Mouse (Mus musculus) midbrain, embryonic 10.5 days (tissue): ENCODE measurements around the gene Notch1. TPM values are rescaled to one million over a fixed set of nuclear protein-coding genes. Genes with fewer than 3 reads are reported as not detected.

ENCODE experiments used
- DNase-seq: peaks from one replicate; pipeline ENCODE4 v3.0.0-alpha.2; 2017; ENCODE audit warnings: low spot score
- H3K27ac ChIP-seq: fragments of 300-500 bp; sonication (generic); replicated peaks from 2 replicates; pipeline ENCODE4 v1.5.1; 2016; ENCODE audit warnings: mild to moderate bottlenecking
- H3K27me3 ChIP-seq: fragments of 300-500 bp; sonication (generic); 2 replicates; pipeline ENCODE4 v1.6.1; 2016; ENCODE audit warnings: low read depth, mild to moderate bottlenecking; ENCODE audit not compliant: poor library complexity, severe bottlenecking
- H3K36me3 ChIP-seq: fragments of 300-500 bp; sonication (generic); 2 replicates; pipeline ENCODE4 v1.6.1; 2016; ENCODE audit warnings: mild to moderate bottlenecking, moderate library complexity
- H3K4me1 ChIP-seq: fragments of 300-500 bp; sonication (generic); 2 replicates; pipeline ENCODE4 v1.6.1; 2016
- H3K4me3 ChIP-seq: fragments of 300-500 bp; sonication (generic); 2 replicates; pipeline ENCODE4 v1.5.1; 2016; ENCODE audit warnings: mild to moderate bottlenecking, moderate library complexity
- H3K9me3 ChIP-seq: fragments of 300-500 bp; sonication (generic); replicated peaks from 2 replicates; pipeline ENCODE4 v1.6.1; 2016; ENCODE audit warnings: mild to moderate bottlenecking
- WGBS: fragments of 180-500 bp; shearing (Covaris S2); methylation state at CpG from one replicate; pipeline ENCODE4 v1.1.7; 2016; 5-methylcytosine and 5-hydroxymethylcytosine counted together
- polyA plus RNA-seq: library from polyadenylated mRNA; unstranded; fragments of >200 nt; fragmentation: Nextera tagmentation; extraction: Ambion mirVana; gene quantifications from 2 replicates; pipeline ENCODE4 v1.2.1, GENCODE M21; 2016

Notch1 gene
- polyA plus RNA-seq, 1 experiment from 2014 or later = 30.1 TPM

DNA sequence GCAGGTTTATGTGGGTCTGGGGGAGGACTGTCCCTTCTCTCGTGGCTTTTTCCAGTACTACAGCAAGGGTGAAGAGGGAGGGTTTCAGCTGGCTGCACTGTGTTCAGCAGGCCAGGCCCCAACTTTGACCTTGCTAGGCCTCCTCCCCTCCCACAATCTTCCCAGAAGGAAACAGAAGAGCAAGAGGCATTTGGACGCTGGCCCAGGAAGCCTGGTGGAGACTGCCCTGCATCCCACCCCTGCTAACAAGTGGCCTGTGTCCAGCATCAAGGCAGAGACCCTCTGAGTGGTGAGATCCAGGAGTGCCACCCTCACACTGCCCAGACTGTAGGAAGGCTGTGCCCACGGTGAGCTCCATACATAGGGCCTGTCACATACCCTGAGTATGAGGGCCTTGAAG lies 27.8 kb upstream of the Notch1 start:
- 70% methylated on average over 3 of the region's 3 CpGs for WGBS
- H3K27ac ChIP-seq = peak overlapping the region; percentile 33
- no peak for DNase-seq
- H3K4me1 ChIP-seq = peaks cover 50% of the 10 kb centered on the region
- H3K9me3 ChIP-seq = no peaks in the 10 kb centered on the region
- no peaks in the 10 kb centered on the region; the same call in 1 of the 2 replicates for H3K27me3 ChIP-seq
- no peaks in the 10 kb centered on the region for H3K36me3 ChIP-seq
- H3K4me3 ChIP-seq = no peak overlapping the region

DNA sequence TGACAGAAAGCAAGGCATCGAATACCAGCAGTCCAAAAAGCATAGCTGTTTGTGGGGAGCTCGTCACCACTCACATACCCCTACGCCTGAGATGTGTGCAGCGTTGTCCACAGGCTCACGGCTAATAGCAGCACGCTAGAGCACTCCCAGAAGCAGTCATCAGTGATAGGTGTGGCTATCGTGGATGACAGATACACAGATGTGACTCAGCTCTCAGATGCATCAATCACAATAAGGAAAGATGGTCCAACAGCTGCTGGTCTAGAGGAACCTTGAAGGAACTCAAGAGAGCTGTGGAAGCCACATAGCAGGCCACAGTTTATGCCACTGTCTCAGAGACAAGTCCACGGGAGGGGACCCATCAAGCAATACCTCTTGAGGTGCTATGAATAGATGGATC lies 27.3 kb upstream of the Notch1 start:
- peaks cover 54% of the 10 kb centered on the region for H3K4me1 ChIP-seq
- H3K9me3 ChIP-seq = no peaks in the 10 kb centered on the region
- no peak for DNase-seq
- H3K36me3 ChIP-seq = no peaks in the 10 kb centered on the region
- H3K27me3 ChIP-seq = no peaks in the 10 kb centered on the region; the same call in 1 of the 2 replicates
- no peak overlapping the region for H3K27ac ChIP-seq
- WGBS = 95% methylated on average over 8 of the region's 8 CpGs
- H3K4me3 ChIP-seq = no peak overlapping the region

DNA sequence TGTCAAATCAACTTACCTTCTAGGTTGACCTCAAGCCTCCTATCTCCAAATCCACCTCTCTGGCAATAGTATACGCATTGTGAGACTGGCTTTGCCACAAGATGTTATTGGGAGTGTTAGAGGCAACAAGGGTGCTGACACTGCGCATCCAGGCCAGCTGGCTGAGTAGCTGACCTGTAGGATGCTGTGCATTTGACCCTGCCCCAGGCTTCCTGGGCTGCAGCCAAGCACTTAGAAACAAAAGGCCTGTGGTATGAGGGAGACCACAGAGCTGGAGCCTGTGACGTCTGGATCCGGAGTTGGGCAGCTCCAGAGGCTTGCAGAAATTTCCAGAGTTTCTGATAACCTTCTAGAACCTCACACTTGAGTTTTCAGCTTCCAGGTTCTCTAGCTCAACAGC lies 26.7 kb upstream of the Notch1 start:
- peaks cover 60% of the 10 kb centered on the region for H3K4me1 ChIP-seq
- no peaks in the 10 kb centered on the region for H3K36me3 ChIP-seq
- no peak overlapping the region for H3K4me3 ChIP-seq

DNA sequence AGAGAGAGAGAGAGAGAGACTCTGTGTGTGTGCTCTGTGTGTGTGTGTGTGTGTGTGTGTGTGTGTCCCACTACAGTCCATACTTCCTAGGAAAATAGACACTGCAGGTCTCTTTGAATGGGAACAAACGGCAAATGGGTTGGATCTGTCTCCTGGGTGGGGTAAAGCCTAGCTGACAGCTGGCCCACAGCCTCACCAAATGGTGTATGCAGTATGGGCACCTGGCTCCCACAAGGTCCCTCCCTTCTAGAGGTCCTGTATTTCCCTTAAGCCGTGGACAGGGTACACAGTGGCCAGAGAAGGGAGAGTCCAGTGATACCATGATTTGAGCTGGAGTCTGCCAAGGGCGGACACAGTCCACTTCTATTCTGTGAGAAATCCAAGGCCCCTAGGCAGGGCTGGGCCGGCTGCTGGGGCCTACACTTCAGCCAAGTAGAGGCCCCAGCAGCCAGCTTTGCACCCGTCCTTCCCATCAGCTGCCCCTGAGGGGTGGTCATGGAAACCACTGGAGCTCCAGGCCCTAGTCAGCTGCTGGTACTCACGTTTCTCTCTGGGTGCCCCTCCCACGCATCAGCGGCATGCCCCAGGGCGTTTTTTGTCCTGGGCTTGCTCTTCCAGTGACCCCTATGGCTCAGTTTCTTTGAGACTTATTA lies 24.9 kb upstream of the Notch1 start:
- no peaks in the 10 kb centered on the region for H3K9me3 ChIP-seq
- WGBS = 41% methylated on average over 9 of the region's 9 CpGs
- no peaks in the 10 kb centered on the region for H3K36me3 ChIP-seq
- peaks cover 56% of the 10 kb centered on the region for H3K4me1 ChIP-seq
- H3K27ac ChIP-seq = peak overlapping the region; percentile 77
- H3K27me3 ChIP-seq = no peaks in the 10 kb centered on the region; the same call in 1 of the 2 replicates
- H3K4me3 ChIP-seq = no peak overlapping the region
- no peak for DNase-seq

More for the DNA sequence above, 26.7 kb upstream of the Notch1 start:
- no peak for DNase-seq
- Histone ChIP-seq H3K9me3 (no peaks in the 10 kb centered on the region), H3K27ac (no peak overlapping the region), H3K27me3 (no peaks in the 10 kb centered on the region; the same call in 1 of the 2 replicates)
- WGBS = 86% methylated on average over 4 of the region's 4 CpGs

DNA sequence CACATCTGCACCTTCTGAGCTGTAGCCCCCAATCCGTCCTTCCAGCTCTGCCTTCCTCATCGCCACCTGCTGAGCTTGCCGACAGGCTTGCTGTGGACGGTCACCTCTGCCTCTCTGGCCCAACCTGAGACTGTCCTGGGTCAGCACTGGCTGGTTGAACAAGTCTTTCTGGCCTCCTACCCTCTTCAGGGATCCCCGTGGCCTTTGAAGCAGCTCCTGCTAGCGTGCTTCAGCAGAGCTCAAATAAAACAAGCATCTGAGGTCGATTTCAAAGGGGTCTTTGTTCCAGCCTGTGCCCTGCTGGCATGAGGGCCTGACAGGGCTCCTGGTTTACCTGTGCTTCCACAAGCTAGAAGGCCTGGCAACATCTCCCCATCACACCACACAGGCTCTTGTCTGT lies 24.3 kb upstream of the Notch1 start:
- DNase-seq = no peak
- Histone ChIP-seq H3K27me3 (no peaks in the 10 kb centered on the region; the same call in 1 of the 2 replicates), H3K4me3 (no peak overlapping the region), H3K27ac (peak overlapping the region; percentile 74), H3K4me1 (peaks cover 59% of the 10 kb centered on the region), H3K36me3 (no peaks in the 10 kb centered on the region), H3K9me3 (no peaks in the 10 kb centered on the region)
- 27% methylated on average over 7 of the region's 7 CpGs for WGBS

DNA sequence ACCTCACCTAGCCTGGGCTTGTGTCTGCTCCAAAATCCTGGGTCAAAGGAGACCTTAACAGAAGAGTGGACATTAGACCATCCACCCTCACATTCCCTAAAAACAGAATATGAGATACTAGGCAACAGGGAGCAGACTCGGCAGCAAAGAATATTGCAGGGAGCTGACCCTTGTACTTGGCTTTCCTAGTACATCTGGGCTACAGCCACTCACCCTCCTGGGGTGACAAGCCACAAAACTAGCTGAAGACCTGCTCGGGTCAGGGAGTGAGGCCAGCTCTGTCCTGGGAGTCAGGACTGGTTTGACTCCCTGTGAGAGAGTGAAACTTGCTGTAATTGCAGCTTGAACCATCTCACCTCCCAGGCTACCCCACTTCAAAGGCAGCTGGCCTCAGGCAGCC lies 23.1 kb upstream of the Notch1 start:
- no peaks in the 10 kb centered on the region for H3K9me3 ChIP-seq

DNA sequence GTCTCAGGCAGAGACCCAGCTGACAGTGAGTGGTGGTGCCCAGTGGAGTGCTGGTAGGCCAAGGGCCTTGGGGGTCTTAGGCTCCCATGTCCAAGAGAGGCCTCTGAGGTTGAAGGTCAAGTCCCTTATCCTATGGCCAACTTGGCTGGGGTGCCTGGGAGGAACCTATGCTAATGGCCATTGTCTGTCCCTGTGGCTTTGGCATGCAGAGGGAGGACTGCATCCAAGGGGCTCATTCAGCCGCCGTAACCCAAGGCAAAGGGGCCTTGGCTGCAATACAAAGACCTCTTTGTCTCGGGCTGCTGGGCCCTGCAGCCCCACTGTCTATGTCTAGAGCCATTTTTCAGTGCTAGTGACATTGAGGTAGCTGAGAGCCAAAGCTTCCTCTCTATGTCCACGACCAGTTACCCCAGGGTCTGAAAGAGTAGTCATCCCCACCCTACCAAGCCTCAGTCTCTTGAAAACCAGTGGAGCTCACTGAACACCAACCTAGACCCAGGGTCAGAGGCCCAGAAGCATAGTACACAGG lies 19.1 kb upstream of the Notch1 start:
- no peaks in the 10 kb centered on the region; the same call in 1 of the 2 replicates for H3K27me3 ChIP-seq
- DNase-seq = peak; percentile 68
- 32% methylated on average over 4 of the region's 4 CpGs for WGBS
- H3K9me3 ChIP-seq = no peaks in the 10 kb centered on the region
- no peaks in the 10 kb centered on the region for H3K36me3 ChIP-seq
- peak overlapping the region; percentile 82 for H3K27ac ChIP-seq
- peaks cover 71% of the 10 kb centered on the region for H3K4me1 ChIP-seq
- peak overlapping the region; percentile 16 for H3K4me3 ChIP-seq

More for the DNA sequence above, 23.1 kb upstream of the Notch1 start:
- peak overlapping the region; percentile 6; the same call in 1 of the 2 replicates for H3K27ac ChIP-seq
- WGBS = 71% methylated on average over 2 of the region's 2 CpGs
- H3K27me3 ChIP-seq = no peaks in the 10 kb centered on the region; the same call in 1 of the 2 replicates
- no peaks in the 10 kb centered on the region for H3K36me3 ChIP-seq
- peaks cover 71% of the 10 kb centered on the region for H3K4me1 ChIP-seq
- no peak for DNase-seq
- no peak overlapping the region for H3K4me3 ChIP-seq

DNA sequence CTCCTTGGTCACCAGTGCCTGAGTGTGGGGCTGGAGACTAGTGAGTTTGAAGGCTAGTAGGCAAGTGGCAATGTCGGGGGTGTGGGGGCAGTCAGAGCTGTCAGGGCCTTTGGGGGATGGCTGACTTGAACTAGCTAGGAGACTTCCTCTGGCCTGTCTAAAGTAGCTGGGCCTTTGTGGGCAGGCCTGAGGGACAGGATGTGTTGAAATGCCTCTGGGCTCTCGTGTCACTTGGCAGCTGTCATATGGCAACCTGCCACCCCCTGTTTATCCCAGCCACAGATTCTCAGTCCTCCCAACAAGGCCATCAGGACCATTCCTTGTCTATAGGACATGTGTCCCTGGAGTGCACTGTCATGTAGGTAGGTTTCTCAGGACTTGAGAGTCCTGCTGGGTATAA lies 18.2 kb upstream of the Notch1 start:
- no peak overlapping the region for H3K4me3 ChIP-seq
- no peaks in the 10 kb centered on the region for H3K9me3 ChIP-seq
- 83% methylated on average over 2 of the region's 2 CpGs for WGBS
- no peaks in the 10 kb centered on the region for H3K36me3 ChIP-seq
- no peak for DNase-seq
- H3K27me3 ChIP-seq = no peaks in the 10 kb centered on the region; the same call in 1 of the 2 replicates
- peaks cover 65% of the 10 kb centered on the region for H3K4me1 ChIP-seq
- peak overlapping the region; percentile 82 for H3K27ac ChIP-seq

DNA sequence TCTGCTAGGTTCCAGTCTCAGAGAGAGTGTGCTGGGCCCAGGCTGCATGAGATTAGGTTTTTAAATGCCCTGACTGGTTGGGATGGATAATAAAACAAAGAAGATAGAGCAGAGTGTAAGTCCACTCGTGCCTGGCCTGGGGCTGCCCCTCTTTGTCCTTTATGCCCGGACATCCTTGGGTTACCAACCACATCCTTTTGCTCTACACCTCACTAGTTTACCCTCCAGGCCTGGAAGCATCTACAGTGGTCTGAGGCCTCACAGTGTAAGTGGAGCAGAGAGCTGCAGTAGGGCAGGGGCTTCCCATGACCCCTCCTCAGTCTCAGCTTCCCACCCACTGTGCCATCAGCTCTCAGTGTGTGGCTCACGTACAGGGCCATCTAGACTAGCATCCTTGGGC lies 17.7 kb upstream of the Notch1 start:
- WGBS = 72% methylated on average over 3 of the region's 3 CpGs
- Histone ChIP-seq H3K27ac (peak overlapping the region; percentile 82), H3K36me3 (no peaks in the 10 kb centered on the region), H3K4me3 (no peak overlapping the region), H3K27me3 (no peaks in the 10 kb centered on the region), H3K4me1 (peaks cover 60% of the 10 kb centered on the region), H3K9me3 (no peaks in the 10 kb centered on the region)
- no peak for DNase-seq

DNA sequence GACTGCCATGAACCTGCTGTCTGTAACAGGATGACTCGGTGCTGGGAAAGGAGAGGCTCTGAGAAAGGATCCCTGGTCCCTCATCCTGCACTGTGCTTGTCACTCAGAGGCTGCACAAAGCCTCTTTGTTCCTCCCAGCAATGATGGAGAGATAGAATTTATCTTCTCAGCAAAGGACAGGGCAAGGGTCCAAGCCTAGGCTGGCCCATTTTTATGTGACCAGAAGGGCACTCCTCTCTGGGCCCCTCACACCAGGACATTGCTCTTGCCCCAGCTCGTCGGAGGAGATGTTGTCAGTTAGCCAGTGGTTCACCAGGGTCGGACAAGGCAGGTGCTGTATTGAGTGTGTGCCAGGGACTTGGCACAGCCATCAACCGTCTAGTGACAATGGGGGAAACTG lies 16.8 kb upstream of the Notch1 start:
- H3K4me3 ChIP-seq = no peak overlapping the region
- peaks cover 52% of the 10 kb centered on the region for H3K4me1 ChIP-seq
- H3K9me3 ChIP-seq = no peaks in the 10 kb centered on the region
- H3K27ac ChIP-seq = peak overlapping the region; percentile 82
- no peaks in the 10 kb centered on the region for H3K27me3 ChIP-seq
- DNase-seq = no peak
- no peaks in the 10 kb centered on the region for H3K36me3 ChIP-seq
- 58% methylated on average over 5 of the region's 5 CpGs for WGBS

DNA sequence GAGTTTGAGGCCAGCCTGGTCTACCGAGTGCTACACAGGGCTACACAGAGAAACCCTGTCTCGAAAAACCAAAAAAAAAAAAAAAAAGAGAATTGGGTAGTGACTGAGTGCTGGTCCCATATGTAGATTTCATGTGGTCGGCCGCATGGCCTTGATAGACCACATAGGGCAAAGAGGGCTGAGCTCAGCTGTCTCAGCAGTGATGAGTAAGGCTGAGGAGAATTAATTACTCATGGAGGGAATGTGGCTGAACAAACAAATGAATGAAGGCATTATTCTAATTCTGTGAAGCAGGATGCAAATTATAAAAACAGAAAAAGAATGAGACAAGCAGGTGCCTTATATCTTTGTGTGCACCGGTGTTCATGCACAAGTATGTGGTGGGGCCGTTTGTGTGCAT lies 15.4 kb upstream of the Notch1 start:
- Histone ChIP-seq H3K4me3 (no peak overlapping the region), H3K9me3 (no peaks in the 10 kb centered on the region), H3K4me1 (peaks cover 47% of the 10 kb centered on the region), H3K36me3 (no peaks in the 10 kb centered on the region), H3K27me3 (no peaks in the 10 kb centered on the region), H3K27ac (no peak overlapping the region)
- no peak for DNase-seq
- 88% methylated on average over 6 of the region's 6 CpGs for WGBS

DNA sequence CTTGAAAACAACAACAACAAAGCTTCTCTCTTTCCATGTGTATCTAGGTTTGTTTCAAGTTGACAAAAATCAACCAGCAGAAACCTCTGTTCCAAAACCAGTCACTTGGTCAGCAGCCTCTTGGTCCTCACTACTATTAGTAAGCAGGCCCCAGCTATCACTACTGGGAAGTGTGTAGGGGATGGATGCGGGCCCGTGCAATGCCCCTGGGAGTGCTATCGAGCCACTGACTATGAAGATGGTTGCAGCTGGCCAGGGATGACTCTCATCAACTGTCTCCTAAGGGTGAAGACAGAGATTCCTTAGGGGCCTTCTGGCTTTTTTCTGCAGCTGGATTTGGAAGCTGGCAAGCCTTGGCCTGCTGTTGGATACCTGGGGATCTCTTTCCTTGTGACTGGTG lies 13.4 kb upstream of the Notch1 start:
- Histone ChIP-seq H3K4me3 (no peak overlapping the region), H3K4me1 (peaks cover 47% of the 10 kb centered on the region), H3K27ac (no peak overlapping the region), H3K36me3 (no peaks in the 10 kb centered on the region), H3K9me3 (no peaks in the 10 kb centered on the region), H3K27me3 (no peaks in the 10 kb centered on the region)
- 82% methylated on average over 3 of the region's 3 CpGs for WGBS
- no peak for DNase-seq

DNA sequence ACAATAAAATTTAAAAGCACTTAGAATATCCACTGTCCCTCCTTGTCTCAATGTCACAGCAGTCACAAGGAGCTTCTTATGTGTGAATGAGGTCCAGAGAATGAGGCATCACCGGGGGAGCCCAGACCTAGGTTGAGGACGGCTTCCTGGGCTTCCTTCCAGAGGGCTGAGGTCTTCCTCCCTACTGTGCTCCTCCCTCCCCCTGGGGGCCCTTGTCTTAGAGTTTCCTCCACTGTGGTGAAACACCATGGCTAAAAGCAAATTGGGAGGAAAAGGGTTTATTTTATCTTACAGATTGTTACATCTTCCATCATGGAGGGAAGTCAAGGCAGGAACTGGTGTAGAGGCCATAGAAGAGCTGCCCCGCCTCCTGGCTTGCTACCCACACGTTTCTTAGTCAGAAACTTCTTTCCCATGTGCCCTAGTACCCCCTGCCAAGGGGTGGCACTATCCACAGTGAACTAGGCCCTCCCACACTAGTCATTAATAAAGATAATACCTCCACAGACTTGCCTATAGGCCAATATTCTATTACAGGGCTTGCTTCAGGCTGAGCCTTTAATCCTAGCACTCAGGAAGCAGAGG lies 12.8 kb upstream of the Notch1 start:
- no peaks in the 10 kb centered on the region for H3K27me3 ChIP-seq
- no peak for DNase-seq
- H3K4me1 ChIP-seq = peaks cover 44% of the 10 kb centered on the region
- no peaks in the 10 kb centered on the region for H3K9me3 ChIP-seq
- whole genome bisulfite sequencing = 67% methylated on average over 4 of the region's 4 CpGs
- no peak overlapping the region for H3K4me3 ChIP-seq
- H3K27ac ChIP-seq = no peak overlapping the region
- H3K36me3 ChIP-seq = no peaks in the 10 kb centered on the region
